Mouse (Mus musculus) layer of hippocampus, postnatal 25 days (tissue): ENCODE results near the gene Mob3b. TPM values are rescaled to one million over a fixed set of nuclear protein-coding genes. Genes with fewer than 3 reads are reported as not detected.

Experiments used
- DNase-seq, 2 experiments: peaks; one replicate each; pipeline ENCODE4 v3.0.0; 2022; ENCODE audit warnings: mixed read lengths in 2 of 2, low spot score in 1 of 2; ENCODE audit errors: extremely low spot score in 1 of 2
- total RNA-seq, 2 experiments: library from RNA; stranded (reverse); gene quantifications; 2 replicates each; pipeline ENCODE4 v1.2.3; 2021

Mob3b gene
- total RNA-seq, 2 experiments from 2014 or later = 6.4 to 8.1 TPM

DNA sequence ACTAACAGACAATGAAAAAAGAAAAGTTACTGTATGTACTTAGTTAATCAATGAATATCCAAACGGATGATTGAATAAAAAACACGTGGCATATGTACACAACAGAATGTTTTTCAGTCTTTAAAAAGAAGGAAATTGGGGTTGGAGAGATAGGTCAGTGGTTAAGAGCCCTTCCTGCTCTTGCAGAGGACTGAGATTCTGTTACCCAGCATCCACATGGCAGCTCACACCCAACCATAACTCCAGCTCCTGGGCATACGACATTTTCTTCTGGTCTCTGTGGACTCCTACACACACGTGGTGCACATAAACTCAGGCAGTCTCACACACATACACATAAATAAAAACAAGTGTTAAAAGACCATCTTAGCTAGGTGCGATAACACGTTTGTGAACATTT, 77.0 kb downstream of the Mob3b start:
- DNase-seq = no peak

DNA sequence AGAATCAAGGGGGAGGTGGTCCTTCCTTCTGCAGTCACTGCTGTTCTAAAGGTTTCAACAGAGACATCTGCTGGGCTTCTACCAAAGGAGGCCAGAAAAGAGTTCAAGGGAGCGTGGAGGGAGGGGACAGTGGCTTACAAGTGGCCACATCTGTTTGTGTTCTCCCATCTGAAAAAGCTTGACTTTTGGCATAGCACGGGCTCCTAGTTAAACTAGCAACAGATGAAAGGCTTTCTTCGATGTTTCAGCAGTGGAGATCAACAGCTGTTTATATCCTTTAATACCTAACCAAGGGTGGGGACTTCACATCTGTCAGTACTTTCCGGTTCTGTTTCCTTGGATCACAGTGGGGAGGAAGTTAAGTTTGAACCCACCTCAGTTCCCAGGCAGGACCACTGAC, 88.5 kb downstream of the Mob3b start:
- no peak for DNase-seq

DNA sequence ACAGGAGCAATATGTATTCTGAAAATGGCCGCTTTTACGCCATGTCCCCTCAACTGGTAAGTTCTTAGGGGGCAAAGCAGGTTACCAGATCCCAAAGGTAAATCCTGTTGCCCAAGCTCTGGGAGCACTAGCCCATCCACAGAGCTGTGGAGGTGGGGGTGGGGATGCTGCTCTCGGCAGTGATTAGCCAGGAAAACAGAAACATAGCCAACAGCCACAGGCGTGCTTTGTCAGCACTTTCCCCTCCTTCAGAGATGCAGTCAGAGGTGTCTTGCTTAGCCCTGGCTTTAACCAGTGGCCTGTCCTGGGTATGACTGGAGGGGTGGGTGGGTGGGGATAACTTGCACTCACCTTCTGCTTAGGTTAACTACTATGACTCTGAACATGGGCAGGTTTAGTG, 91.1 kb downstream of the Mob3b start:
- DNase-seq = no peak

DNA sequence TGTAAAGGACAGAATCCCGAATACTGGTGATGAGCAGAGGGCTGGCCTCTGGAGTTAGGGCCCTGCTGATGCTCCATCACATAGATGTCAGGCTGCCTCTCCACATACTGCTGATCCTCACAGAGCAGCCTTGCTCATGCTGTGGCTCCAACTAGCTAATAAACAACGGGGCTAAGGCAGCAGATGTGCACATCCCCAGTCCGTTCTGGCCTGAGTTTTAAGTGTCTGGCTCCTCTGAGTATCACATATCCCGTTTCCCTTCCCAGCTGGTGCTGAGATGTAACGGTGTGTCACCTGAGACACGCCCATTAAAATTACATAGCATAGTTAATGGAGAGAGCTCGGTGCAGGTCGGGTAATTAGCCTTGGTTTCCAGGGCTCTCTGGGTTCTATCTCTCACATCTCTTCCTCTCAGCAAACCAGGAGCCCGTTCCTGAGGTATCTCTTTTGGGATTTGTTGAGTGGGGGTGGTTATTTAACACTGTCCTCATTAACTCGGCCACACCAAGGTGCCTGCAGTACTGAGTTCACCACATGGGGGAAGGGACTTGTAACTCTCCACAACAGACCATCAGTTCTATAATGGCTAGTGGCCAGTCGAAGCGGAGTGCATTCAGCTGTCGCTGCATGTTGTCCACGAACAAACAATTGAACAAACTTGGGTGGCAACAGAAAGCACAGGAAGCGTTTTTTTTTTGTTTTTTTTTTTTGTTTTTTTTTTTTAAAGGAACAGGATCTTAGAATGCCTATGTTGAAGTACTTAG, 92.0 kb downstream of the Mob3b start:
- no peak for DNase-seq

DNA sequence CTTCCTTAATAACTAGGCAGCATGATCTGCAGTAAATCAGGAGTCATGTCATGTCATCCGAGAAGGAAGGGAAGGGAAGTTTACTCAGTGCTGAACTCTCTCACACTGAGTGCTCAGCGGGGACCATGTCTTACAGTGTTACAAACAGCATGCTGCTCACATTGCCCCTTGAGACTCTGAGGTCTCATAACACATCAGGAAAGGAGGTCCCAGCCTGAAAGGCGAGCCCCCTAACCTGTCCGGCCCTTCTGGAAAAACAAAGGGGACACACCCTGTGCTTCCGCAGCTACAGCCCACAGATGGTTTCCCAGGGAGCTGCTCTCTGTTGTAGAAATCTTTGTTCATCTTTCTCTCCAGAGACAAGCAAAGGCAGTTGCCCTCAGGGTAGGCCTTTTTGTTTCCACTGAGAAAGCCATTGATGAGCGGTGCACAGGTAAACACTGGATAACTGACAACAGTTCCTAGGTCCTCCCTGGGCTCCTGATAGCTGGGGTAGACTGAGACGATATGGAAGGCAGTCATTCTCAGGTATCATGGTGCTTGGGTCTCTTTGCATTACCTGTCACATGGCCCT, 94.1 kb downstream of the Mob3b start:
- no peak for DNase-seq

DNA sequence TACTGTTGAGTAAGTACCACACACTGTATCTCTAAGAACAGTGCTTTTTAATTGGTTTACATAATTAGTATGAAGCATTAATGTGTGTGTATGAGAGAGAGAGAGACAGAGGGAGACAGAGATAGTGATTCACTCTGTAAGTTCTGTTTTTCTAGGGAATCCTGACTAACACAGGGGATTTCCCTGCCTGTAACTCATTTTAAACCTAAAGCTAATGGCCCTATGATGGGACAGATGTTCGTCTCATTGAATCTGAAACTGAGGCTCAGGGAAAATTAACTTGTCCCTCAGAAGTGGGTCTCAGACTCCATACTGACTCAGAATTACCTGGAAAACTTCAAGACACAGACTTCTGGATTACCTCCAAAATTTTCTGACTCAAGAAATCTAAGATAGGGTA, 96.3 kb downstream of the Mob3b start:
- DNase-seq = no peak

DNA sequence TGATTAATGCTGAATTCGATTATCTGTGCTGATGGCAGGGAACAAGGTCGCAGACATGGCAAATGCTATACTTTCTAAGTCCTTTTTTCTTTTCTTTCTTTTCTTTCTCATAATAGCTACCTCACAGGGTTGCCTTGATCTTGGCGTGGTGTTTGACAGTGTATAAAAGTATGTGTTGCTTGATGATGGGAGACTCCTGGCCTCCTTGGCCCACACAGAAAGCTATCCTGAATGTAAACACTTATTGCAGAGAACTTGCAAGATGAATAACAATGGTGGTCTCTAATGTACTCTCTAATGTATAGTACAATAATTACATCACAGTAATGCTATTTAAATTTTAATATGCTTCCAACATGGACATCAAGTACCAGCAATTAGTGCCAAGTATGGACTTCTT, 96.9 kb downstream of the Mob3b start:
- no peak for DNase-seq

DNA sequence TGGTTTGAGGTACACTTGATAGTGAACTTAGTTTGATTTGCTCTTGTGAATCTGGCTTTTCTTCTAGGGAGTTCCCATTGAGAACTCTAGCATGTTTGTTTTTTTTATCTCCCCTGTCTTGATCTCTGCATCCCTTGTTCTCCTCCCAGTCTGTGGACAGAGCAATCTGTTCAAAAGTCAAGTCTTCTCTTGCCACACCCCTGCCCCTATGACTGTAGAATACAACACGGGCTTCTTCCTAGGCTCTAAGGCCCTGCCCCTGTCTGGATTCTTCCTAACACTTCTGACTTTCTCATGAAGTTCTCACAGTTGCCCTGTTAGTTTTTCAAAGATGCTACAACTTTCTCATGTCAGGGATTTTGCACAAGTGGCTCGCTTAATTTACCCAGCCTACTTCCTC, 102.9 kb downstream of the Mob3b start:
- DNase-seq = no peak

DNA sequence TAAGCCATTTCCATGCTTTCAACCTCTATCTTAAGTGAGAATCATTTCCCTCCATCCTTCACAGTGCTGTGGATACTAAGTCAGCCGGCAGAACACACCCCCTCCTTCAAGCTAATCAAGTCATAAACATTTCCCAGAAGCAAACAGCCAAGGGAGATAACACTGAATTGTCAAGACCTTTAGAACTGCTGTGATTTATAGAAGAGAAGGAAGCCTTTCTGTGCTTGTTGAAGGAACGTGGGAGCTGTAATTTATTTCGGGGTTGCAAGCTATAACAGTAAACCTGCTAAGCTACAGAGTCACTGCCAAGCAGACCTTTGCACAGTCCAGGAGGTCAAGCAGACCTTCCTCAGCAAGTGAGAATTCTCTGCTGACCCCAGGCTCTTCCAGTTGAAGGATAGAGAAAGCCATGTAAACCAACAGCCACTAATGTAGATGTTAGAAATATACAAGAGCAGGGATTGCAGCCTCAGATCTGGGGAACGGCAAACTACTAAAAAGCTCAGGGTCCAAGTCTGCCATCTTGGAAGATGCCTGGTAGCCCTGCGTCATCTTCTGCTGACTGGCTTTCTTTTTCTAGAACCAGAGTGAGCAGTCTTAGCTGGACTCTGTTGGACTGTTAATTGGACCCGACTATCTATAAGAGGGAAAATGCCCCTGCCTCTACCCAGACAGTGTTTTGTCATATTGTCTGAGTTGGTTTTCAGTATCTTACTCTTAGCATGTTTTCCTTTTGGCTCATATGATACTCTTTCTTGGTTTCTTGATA, 104.9 kb downstream of the Mob3b start:
- no peak for DNase-seq

DNA sequence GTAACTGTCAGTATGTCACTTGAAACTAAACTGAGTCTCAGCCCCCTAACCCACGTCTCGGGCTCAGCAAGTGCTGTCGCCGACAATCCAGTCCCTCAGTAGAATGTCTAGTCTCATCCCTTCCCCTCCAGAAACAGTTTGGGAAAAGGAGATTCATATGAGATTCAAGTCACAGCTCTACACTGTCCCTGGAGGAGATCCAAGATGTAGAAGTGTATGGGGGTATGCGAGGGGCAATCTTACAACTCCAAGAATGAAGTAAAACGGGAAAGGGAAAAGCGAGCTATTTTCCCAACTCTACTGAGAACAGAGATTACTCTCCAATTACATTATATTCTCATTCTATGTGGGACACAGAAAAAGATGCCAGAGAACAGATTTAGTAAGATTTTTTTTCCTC, 106.1 kb downstream of the Mob3b start:
- no peak for DNase-seq

DNA sequence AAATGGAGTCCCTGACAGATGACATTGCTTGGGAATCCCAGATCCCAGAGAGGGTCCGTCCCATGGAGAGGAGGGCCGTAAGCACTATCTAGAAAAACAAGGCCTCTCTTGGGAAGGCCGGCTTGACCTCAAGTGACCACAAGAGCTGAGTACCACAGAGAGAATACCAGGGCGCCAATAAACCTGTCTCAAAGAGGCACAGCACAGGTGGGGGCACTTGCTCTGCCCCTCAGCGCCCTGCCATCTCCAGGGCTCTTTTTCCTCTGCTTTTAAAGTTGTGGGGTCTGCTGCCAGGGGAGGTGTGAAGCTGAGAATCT, 107.6 kb downstream of the Mob3b start:
- no peak for DNase-seq

DNA sequence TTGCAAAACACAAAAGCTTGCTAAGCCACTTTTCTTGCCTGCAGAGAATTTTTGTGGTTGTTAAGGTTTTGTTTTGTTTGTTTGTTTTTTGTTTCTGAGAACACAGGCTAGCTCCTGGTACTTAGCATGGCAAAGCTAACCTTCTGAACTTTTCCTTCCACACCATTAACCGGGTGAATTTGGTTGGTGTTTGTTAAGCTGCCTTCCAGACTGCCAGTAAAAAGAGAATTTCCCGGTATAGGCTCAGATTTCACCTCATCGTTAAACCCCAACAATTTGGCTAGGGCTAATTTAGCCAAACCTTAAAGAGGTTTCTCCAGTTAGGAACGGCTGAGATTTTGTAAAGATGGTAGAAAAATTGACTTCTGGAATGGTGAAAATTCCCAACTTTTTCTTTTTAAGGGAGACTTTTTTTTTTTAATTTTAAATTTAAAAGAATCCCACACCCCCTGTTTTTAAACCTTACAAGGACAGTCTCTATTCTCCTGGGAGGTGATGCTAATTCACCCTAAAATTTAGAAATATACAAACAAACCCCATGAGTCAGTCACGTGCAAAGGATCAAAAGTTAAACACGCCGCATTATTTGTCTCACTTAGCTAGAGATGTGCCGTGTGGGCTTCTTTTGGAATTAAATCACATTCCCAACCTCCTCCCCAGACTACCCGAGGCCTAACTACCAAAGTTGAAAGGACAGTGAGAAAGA, 108.1 kb downstream of the Mob3b start:
- no peak for DNase-seq

DNA sequence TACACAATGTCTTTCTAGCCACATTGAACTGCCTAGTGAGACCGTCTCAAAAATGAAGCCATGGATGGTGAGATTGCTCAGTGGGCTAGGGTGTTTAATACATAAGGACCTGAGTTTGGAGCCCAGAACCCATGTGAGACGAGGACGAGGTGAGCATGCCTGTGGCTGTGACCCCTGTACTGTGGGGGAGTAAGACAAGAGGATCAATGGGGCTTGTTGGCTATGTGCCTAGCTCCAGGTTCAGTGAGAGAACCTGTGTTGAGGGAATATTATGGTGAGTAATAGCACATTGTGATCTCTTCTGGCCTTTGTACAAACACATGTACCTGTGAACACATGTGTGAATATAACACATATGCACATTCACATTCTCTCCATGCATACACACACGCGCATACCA, 116.4 kb downstream of the Mob3b start:
- DNase-seq = no peak

DNA sequence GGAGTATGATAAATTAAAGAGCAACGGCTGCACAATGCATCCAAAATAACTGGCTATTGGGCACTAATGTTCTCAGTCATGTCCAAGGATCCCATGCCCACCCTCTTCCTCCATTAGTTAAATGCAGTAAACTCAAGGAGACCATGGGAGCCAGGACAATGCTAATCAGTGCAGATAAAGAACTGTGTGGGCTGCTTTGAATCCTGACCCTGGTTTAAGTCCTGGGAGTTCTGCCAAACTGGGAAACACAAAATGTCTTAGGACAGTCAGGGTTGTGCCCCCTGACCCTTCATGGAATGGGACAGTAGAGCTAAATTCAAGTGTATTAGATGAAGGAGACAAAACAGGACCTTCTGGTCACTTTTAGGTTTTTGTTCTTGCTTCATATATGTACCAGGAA, 117.0 kb downstream of the Mob3b start:
- DNase-seq = no peak

DNA sequence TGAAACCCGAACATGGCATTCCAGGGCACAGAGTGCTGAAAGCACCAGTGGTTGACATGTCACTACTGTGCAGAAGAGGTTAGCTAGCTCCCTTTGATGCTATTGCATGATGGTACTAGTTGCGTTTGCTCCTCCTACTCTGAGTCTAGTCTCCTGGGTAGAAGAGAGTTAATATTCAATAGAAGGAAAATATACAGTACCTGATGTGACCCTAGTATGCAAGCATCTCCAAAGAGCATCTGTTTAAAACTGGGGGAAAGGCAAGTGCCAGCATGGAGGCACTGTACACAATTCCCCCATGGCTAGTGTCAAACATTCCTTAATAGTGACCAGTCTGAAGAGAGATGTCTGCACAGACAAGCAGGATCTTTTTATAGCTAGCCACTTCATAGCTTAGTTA, 119.5 kb downstream of the Mob3b start:
- no peak for DNase-seq

DNA sequence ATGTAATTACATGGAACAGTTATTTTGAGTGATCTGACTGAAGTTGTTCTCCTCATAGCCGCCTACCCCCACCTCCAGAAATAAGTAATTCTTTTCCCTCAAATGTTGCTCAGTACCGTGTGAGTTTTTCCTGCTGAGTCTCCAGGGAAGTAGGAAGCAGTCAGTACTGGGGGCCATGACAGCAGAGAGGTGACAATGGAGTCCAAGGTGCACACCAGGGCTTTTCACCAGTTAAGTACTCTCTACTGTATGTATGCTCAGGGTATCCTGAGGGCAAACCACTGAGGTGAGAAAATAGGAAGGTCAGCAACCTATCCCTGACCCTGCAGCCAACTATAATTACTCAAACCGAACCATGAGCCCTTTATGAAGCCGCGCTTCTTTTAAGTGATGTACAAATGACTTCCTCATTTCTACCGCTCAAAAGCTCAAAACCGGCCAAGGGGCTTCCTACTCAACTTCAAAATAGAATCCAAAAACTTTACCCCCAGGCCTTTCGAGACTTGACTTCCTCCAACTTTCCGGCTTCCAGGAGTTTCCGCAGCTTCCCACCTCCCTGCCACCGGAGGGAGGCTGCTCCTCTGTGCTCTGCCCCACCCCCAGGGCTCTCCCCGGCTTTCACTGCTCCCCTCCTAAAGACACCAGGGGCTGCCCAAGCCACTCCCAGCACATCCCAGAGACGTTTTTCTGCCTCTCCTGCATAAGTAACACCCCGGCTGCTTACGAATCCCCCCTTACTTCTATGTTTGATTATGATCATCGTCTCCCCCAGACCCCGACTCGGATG, 122.6 kb downstream of the Mob3b start:
- no peak for DNase-seq

DNA sequence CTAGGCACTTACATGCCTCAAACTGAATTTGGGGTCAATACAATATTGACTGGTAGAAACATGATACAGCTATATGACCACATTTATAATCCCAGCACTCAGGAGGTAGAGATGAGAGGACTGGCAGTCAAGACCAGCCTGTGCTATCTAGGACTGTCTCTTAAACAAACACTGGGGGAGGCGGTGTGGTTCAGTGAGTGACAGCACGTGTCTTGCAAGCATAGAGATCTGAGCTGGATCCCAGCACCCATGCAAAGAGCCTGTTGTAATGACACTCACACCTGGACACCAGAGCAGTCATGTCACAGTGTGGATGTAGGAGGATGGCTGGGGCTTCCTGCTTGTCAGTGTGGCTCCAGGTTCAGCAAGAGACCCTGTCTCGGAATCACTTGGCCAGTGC, 124.5 kb downstream of the Mob3b start:
- no peak for DNase-seq

DNA sequence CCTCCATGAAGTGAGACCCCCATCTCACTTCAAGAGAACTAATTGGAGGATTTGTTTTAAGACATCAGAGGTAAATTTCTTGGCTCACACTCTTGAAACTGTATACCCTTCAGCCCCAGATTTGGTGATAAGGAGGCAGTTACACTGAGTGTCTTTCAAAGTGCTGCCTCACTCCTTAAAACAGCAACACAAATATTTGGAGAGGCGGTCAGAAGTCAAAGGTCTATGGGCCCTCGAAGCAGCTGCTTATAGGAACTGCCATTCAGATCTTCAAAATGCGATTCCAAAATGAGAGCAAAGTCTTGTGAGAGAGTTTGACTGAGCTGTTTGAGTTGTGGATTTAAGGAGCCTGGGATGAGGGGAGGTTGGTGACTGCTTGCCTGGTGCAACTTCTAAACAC, 125.7 kb downstream of the Mob3b start:
- no peak for DNase-seq

DNA sequence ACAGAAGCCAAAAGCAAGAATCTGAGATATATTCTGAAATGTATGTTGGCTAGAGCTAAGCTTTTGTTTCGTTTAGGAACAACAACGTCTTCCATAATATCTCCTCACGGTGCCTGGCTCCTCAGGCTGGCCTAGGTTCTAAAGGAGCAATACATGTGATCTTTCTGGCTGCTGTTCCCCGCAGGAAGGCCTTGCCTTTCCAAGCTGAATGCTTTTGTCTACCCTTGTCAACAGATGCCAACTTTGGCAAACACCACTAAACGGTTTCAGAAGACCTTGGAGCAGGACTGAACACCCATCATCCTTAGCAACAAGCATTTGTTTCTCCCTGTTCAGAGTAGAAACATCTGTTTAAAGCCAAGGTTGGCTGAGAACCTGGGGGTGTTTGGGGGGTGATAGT, 126.1 kb downstream of the Mob3b start:
- DNase-seq = no peak

DNA sequence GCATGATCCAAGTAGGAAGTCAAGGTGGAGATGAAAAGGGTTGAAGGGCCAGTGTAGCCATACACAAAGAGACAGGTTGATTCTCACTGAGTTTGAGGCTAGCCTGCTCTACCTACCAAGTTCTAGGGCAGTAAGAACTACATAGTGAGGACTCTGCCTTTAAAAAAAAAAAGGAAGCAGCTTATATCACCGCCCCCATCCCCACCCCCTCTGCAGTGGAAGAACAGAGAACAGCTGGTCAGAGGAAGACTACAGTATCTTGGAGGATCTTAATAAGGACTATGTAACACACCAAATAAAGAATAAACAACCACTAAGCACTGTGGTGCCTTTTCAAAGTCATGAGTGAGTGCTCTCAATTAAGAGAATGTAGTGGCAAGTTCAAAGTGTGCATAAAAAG, 138.9 kb downstream of the Mob3b start:
- DNase-seq = no peak
